Mouse (Mus musculus): ENCODE data around the gene Trim54.

Trim54 gene

DNA sequence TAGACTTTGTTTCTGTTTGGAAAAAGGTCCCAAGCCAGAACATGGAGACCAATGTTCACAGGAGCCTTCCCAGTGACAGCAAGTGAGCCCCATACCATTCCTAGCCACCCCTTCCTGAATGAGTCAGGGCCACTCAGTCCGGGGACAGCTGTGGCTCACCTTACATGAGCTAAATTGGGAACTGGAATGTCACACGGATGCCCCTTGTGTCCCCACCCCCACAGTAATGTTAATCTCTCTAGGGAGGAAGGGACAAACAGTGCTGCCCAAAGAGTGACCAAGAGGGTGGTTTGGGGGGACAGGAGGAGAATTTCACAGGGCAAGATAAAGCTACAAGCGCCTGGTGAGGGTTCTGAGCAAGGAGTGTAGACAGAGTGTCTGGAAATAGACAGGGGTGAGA, at the start of gene Trim54:
Gene Trim54 (plus strand): TSS at position 359 of the 400 bp plus-strand sequence.
- DNase-seq (ENCODE audit: extremely low spot score, low spot score): no peak

DNA sequence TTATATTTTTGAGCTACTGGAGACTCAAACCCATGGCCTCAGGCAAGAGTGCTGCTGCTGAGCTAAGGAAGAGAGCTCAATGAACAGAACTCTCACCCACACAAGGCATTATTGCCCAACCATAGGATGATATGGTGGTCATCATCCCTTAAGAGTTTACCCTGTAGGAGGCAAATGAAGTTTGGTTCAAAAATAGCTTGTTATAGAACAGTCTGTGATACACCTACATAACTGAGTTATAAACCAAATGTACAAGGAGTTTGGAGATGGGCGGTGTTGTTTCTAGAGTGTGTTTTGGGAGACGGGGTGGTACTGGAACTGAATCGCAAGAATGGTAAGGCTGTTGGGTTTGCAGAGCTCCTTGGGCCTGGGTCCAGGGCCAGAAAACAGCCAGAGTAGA, 46.7 kb upstream of the Trim54 start:
- DNase-seq (ENCODE audit: extremely low spot score, low spot score): no peak

- DNase-seq (ENCODE audit: extremely low spot score, low spot score): no peak
These were observed 45.5 kb upstream of the Trim54 start for GRCm38 (mm10) chr5:31071059-31071458.

DNA sequence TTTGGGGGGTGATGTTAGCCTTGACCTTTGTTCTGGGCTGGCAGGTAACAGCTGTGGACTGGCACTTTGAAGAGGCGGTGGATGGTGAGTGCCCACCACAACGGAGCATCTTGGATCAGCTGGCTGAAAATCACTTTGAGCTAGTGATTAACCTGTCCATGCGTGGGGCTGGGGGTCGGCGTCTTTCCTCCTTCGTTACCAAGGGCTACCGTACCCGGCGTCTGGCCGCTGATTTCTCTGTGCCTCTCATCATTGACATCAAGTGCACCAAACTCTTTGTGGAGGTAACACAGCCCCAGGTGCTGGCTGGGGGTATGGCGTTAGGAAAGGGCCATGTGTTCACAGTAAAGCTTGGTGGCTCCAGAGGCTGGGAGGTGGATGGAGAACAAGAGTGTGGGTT, 44.7 kb upstream of the Trim54 start:
- DNase-seq (ENCODE audit: extremely low spot score, low spot score): no peak

DNA sequence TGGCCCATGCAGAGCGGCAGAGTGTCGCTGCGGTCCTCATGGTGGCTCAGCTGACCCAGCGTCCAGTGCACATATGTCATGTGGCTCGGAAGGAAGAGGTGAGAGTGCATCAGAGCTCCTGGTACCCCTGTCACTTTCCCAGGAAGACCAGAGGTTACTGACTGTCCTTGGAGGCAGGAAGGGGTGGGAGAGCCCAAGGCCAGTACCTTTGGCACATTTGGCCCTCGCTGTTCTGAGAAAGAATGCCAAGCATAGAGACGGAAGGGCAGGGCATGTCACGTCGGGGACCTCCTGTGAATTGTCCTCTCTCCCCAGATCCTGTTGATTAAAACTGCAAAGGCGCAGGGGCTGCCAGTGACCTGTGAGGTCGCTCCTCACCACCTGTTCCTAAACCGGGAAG, 43.3 kb upstream of the Trim54 start:
- DNase-seq (ENCODE audit: extremely low spot score, low spot score): no peak

GRCm38 (mm10) chr5:31076346-31076745, 40.2 kb upstream of the Trim54 start:
- no peak for DNase-seq (ENCODE audit: extremely low spot score, low spot score)

DNA sequence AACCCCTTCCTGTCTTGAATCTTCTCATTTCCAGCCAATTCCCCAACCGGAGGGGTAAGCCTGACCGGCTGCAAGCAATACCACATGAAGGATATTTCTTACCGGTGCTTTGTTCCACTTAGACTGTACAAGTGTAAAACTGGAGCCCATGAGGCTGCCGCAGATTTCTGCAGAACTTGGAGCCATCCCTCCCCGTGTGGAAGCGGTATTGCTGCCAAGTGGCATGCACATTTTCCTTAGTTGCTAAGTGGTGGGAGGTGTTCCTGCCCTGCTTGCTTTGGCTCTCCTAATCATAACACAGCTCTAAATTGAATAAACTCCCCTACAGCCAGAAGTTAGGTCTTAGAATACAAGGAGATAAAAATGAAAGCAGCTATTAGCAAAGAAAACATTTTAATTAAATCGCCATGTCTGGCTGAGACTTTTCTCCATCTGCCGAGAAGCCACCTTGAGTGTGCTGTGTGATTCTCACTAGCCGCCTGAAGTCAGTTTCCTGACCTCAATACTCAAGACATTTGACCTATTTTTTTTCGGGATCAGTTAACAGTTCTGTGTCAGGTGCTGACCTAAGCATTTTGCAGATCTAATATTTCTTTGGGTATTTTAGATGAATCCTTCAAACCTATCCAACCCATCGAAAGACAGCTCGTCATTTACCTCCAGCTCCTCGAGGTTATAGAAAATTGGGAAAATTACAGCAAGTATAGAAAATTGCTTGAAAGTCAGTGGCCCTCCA, 36.3 kb upstream of the Trim54 start:
- DNase-seq (ENCODE audit: extremely low spot score, low spot score): no peak

DNA sequence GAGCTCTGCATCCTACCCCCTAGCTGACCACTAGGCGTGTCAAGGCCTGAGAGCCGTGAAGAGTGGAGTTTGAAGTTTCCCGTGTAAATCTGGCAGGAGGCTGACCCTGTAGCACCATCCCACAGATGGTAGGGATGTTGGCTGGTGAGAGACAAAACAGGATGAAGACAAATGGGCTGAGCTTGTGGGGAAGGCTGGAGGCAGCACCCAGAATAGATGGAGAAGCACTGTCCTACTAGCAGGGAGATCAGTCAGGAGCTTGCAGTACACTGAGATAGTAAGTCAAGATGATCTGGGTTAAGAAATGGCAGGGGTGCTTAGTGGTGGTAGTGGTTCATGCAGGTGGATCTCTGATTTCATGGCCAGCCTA, 35.7 kb upstream of the Trim54 start:
- DNase-seq (ENCODE audit: extremely low spot score, low spot score): no peak

GRCm38 (mm10) chr5:31081386-31081785, 35.1 kb upstream of the Trim54 start:
- DNase-seq (ENCODE audit: extremely low spot score, low spot score): peak; percentile 54

DNA sequence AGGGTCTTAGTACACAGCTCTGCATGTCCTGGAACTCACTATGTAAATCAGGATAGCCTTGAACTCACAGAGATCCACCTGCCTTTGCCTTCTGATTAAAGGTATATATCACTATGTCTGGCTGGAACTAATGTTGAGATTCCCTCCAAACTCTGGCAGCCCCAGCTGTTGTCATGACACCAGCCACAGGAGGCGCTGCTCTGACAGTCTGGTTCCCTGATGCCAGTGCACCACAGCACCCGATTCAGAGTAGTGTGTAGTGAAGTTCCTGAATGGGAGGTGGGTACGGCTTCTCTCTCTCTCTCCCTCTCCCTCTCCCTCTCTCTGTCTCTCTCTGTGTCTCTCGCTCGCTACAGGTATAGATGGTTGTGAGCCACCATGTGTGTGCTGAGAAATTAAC, 34.2 kb upstream of the Trim54 start:
- peak; percentile 57 for DNase-seq (ENCODE audit: extremely low spot score, low spot score)

DNA sequence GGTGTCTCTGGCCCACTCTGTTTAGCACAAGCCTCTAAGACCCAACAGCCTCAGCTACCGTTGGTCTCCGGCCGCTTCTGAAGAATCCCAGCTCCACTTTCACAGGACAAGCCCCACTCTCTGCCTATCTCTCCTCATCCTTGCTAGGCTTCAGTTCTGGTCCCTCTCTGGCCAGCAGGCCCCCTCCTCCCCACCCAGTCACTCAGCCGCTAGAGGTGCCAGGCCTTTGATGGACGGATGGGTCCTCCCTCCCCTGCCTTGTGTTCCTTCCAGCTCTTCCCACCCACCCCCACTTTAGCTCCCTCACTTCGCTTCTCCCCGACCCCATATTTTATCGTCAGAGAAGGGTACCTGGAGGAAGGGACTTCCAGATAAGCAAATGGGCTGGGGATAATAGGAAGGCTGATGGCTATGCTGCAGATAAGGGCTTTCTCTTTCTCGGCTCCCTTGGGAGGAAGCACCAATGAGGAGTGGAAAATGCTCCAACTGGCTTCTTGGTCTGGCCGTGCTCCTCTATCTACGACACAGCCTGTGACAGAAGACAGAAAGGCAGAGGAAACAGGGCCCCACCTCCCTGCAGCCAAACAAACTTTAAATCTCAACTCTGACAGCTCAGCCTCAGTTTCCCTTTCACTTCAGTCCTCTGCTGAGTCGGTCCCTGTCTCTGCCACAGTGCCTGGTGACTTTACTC, 33.4 kb upstream of the Trim54 start:
- DNase-seq (ENCODE audit: extremely low spot score, low spot score): no peak

DNA sequence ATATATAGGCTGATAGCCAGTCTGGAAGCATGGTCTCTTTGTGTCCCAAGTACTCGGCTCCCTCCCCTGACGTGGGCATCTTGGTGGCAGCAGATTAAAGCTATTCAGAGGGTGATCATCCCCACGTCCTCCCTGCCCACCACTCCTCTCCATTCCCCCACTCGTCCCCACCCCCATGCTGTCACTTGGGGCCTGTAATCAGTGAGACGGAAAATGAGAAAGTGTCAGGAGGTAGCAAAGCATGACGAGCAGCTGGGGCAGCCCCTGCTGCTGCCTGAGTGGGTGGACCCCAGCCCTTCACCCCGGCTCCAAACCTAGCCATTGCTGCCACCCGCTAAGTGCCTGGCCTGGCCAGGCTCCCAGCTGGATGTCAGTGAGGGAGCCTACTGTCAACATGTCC, 32.6 kb upstream of the Trim54 start:
- DNase-seq (ENCODE audit: extremely low spot score, low spot score): no peak

DNA sequence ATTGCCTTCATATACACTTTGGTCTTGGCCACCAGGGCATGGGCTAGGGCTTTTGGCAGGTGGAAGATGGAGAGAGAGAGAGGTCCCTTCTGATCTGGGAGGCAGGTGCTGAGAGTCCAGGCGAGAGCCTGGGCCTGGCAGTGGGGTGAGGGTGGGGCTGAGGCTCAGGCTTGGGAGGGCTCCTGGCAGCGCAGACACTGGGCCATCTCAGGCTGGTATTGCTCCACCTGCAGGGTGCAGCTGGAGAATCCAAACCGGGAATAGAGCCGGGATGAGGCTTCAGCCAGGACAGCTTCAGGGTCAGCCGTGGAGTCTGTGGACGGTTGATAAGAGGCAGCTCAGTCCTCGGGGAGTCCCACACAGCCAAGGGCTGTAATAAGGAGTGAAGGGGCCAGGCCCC, 29.9 kb upstream of the Trim54 start:
- no peak for DNase-seq (ENCODE audit: extremely low spot score, low spot score)

- no peak for DNase-seq (ENCODE audit: extremely low spot score, low spot score)
These were observed 29.4 kb upstream of the Trim54 start for GRCm38 (mm10) chr5:31087131-31087530.

- DNase-seq (ENCODE audit: extremely low spot score, low spot score): peak; percentile 33
These were observed 24.1 kb upstream of the Trim54 start for GRCm38 (mm10) chr5:31092231-31092975.

DNA sequence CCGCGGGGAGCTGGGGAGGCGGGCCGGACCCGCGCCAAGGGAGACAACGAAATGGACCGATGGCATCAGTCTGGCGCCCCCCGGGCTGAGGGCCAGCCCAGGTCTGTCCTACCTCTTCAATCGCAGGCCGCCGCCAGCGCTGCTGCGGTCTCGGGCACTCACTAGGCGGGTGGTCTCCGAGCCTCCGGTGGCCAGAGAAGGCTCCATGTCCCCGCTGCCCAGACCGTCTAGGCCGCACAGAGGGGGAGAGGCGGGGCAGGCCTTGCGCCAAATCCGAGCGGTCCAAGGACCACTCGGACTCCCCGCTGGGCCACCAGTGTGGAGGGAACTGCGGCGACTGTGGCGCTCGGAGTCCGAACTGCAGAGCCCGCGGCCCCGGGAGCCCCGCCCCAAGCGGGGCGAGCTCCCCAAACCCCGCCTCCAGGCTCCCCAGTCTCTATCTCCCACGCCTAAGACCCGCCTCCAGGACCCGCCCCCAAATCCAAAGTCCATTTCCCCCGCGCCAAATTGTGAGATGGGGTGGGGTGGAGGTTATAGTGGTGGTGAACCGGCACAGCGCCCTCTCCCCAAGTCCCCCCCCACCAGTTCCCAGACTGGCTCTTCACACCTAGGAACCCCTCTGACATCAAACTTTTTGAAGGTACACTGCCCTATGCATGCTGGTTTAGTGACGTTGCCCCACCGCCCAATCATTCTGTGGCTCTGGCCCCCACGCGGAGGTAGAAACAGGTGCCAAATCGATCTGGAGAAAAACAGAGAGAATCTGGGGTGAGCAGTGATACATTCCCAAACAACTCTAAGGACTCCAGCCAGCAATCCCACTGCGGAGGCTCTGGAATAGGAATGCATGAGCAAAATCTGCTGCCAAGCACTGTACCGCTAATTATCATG, 23.1 kb upstream of the Trim54 start:
- DNase-seq (ENCODE audit: extremely low spot score, low spot score): peak; percentile 49

- peak; percentile 44 for DNase-seq (ENCODE audit: extremely low spot score, low spot score)
These were observed 22.3 kb upstream of the Trim54 start for GRCm38 (mm10) chr5:31094100-31094798.

DNA sequence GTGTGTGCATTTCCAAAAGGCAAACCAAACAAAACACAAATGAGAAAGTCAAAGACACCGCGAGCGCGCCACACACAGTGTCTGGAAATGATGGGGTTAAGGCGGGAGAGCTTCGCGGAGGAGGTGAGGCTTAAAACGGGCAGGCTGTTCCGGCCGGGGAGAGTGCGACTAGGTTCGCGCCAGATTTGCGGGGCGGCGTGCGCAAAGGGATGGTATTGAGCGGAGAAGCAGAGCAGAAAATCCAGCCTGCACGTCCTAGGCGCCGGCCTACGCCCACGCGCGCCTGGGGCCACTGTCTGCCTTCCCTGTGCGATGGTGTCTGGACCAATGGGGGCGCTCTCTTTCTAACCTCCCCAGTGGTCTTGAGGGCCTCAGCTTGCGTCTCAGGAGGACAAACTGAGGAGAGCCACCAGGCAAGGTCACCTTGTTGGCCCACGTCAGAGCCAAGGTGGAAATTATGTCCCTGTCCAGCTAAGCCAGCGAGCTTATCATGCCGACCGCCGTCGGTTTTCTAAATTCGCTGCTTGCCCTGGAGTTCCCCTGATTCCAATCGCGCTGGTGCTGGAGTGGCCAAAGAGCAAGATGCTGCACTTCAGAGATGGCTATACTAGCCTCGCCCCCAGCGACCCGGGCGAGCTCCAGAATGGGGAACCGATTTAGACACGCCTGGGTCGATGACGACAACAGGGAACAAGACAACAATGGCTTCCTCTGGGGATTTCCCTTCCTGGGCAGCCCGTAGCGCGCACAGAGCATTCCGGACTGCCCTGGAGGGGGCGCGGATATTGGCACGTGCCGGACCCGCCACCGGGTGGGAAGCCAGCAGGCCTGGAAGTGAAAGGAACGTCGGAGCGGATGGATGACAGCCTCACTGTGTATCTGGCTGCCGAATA, 21.5 kb upstream of the Trim54 start:
- peak; percentile 53 for DNase-seq (ENCODE audit: extremely low spot score, low spot score)

DNA sequence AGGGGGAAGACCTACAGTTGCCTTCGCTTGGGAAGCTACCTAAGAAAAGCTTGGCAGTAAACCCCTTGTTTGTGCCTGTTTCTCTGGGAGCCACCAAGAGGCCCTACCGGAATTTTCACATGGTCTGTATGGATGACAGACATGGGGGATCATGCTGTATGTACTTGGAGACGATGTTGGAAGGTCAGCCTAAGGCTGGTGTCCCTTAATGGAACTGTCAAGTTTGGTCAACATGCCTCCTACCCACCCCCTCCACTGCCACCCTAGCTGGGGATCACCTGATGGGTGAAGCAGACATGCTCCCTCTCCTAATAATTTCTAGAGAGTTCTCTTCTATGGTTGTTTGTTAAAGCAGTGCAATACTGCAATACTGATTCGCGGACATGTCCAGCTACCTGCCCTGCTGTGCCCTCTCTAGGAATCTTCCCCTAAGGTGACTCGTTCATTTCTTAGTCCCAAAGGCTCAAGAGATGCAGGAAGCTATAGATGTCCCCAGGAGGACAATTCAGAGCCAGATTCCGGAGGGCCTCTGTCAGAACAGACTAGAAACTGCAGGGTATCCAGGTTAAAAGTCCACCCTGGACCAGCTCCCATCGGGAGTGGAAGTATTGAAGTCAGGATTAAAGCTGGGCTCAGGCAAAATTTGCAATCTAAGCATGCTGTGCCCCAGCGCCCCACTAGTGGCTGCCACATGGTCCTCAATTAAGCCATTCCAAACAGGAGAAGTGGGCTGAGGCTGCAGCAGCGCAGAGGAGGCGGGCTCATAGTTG, 20.6 kb upstream of the Trim54 start:
- DNase-seq (ENCODE audit: extremely low spot score, low spot score): no peak

Measured in neural tube, embryonic 10.5 days (tissue).